Mouse (Mus musculus): ENCODE data around the gene Pih1d1. TPM values are rescaled to one million over a fixed set of nuclear protein-coding genes. Genes with fewer than 3 reads are reported as not detected.
"Not testable (repeated sequence)": the region's sequence is repeated elsewhere in the genome, so short reads cannot be mapped to it uniquely, and the experiment has no call there.

The Pih1d1 gene
- total and polyA plus RNA-seq, 2 experiments from 2014 or later: 77.1 to 104 TPM

DNA sequence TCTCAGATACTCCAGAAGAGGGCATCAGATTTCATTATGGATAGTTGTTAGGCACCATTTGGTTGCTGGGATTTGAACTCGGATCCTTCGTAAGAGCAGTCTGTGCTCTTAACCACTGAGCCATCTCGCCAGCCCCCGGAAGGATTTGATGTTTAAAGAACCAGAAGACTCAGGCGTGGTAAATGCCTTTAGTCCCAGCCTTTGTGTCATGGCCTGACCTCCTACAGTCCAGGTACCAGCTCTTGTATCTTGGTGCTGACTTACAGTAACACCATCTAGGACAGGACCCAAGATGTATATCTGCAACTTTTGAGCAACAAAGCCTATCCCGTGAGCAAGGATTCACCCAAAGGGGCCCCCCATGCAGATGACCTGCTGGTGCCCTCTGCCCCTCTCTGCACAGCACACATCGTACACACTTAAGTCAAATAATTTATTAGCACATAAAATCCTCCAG, 28.9 kb upstream of the Pih1d1 start:
- H3K4me3 ChIP-seq (ENCODE audit: low read depth, low read length): no peak overlapping the region
- WGBS: 24% methylated on average over 7 of the region's 7 CpGs
- H3K9ac ChIP-seq (replicated peaks; ENCODE audit: low read length, poor library complexity, severe bottlenecking): no peak overlapping the region
- H3K27ac ChIP-seq (ENCODE audit: low read depth, low read length): peak overlapping the region; percentile 73; the same call in 1 of the 2 replicates
- peak; percentile 60; the same call in 1 of the 2 replicates for TF ChIP-seq CTCF (IDR thresholded peaks at IDR 0.05)
- H3K36me3 ChIP-seq (ENCODE audit: insufficient read depth, low read length): peaks cover 41% of the 10 kb centered on the region
- H3K4me1 ChIP-seq (ENCODE audit: insufficient read depth, low read length): peaks cover 9% of the 10 kb centered on the region
- no peak for ATAC-seq (ENCODE audit: low FRiP score)
- no peaks in the 10 kb centered on the region for H3K9me3 ChIP-seq (ENCODE audit: low read length)
- no peak overlapping the region for H3K4me2 ChIP-seq (ENCODE audit: low read depth, low read length, poor library complexity, severe bottlenecking)
- H3K27me3 ChIP-seq (ENCODE audit: insufficient read depth, low read length): no peaks in the 10 kb centered on the region
- DNase-seq (ENCODE audit: low spot score): peak; percentile 53

DNA sequence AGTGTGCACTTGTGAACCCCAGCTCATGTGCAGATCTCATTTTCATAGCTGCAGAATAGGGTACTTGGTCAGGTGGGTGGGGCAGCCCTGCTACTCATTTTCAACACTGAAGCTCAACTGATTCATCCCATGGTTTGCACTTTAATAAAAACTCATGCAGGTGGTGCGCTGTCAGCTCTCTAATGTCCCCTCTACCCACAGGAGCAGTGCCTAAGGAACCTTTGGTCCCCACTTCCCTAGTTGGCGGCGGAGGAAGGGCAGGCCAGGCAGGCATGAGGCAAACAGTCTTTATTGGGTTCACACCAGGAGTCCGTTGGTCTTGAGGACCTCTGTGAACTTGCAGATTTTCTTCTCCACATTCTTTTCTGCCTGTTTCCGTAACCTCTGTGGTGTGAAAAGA, 28.5 kb upstream of the Pih1d1 start:
- H3K4me1 ChIP-seq (ENCODE audit: insufficient read depth, low read length); H3K4me2 ChIP-seq (ENCODE audit: low read depth, low read length, poor library complexity, severe bottlenecking); H3K9me3 ChIP-seq (ENCODE audit: low read length); H3K9ac ChIP-seq (replicated peaks; ENCODE audit: low read length, poor library complexity, severe bottlenecking); DNase-seq (ENCODE audit: low spot score); ATAC-seq (ENCODE audit: low FRiP score); H3K27me3 ChIP-seq (ENCODE audit: insufficient read depth, low read length); H3K4me3 ChIP-seq (ENCODE audit: low read depth, low read length): not testable (repeated sequence)
- peak overlapping the region; percentile 73; the same call in 1 of the 2 replicates for H3K27ac ChIP-seq (ENCODE audit: low read depth, low read length)
- H3K36me3 ChIP-seq (ENCODE audit: insufficient read depth, low read length): peaks cover 36% of the 10 kb centered on the region
- 61% methylated on average over 5 of the region's 5 CpGs for WGBS

GRCm38 (mm10) chr7:45126147-45126843, 27.8 kb upstream of the Pih1d1 start:
- H3K4me3 ChIP-seq (ENCODE audit: low read depth, low read length): no peak overlapping the region

DNA sequence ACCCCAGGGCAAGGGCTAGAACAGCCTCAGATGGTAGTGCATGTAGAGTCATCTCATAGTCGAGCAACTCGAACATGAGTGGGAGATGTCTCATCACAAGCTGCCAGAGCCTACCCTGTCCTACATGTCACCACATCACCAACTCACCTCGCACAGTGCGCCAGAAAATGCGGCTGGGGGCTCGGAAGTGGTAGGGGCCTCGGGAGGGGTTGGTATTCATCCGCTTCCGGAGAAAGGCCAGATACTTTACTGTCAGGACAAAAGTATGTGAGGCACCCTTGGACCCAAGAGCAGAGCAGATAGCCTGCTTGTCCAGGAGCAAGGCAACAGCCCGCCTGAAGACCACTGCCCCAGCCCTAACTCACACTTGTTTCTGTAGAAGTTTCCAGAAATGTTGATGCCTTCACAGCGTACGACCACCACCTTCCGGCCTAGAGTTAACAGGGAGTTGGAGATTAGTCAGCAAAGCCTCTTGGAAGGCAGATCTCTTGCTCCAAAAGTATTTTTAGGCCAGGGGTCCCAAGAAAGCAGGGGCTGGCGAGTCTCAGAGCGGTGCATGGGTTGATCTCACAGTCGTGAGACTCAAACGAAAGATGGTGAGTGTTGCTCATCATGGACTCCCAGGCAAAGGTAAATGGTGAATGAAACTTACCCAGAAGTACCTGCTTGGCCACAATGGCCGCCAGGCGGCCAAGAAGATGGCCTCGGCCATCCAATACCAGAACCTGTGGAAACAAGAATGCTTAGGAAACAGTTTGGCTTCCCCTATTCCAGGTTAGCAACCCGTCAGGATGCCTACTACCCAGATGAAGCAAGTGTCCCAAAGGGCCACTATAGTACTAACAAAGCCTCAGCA, 27.0 kb upstream of the Pih1d1 start:
- peak overlapping the region; percentile 93 for H3K4me2 ChIP-seq (ENCODE audit: low read depth, low read length, poor library complexity, severe bottlenecking)
- no peak for ATAC-seq (ENCODE audit: low FRiP score)
- no peaks in the 10 kb centered on the region for H3K27me3 ChIP-seq (ENCODE audit: insufficient read depth, low read length)
- no peak for DNase-seq (ENCODE audit: low spot score)
- TF ChIP-seq CTCF (IDR thresholded peaks at IDR 0.05): peak; percentile 31; the same call in 1 of the 2 replicates
- H3K4me3 ChIP-seq (ENCODE audit: low read depth, low read length): peak overlapping the region; percentile 90
- H3K9me3 ChIP-seq (ENCODE audit: low read length): no peaks in the 10 kb centered on the region
- no peak overlapping the region for H3K27ac ChIP-seq (ENCODE audit: low read depth, low read length)
- WGBS: 49% methylated on average over 21 of the region's 21 CpGs
- H3K4me1 ChIP-seq (ENCODE audit: insufficient read depth, low read length): peaks cover 9% of the 10 kb centered on the region
- peaks cover 22% of the 10 kb centered on the region for H3K36me3 ChIP-seq (ENCODE audit: insufficient read depth, low read length)
- peak overlapping the region; percentile 97 for H3K9ac ChIP-seq (replicated peaks; ENCODE audit: low read length, poor library complexity, severe bottlenecking)

More at GRCm38 (mm10) chr7:45126147-45126843, 27.8 kb upstream of the Pih1d1 start:
- Histone ChIP-seq H3K9me3 (ENCODE audit: low read length) (no peaks in the 10 kb centered on the region), H3K27me3 (ENCODE audit: insufficient read depth, low read length) (no peaks in the 10 kb centered on the region), H3K36me3 (ENCODE audit: insufficient read depth, low read length) (peaks cover 29% of the 10 kb centered on the region), H3K4me2 (ENCODE audit: low read depth, low read length, poor library complexity, severe bottlenecking) (no peak overlapping the region), H3K9ac (replicated peaks; ENCODE audit: low read length, poor library complexity, severe bottlenecking) (peak overlapping the region; percentile 33; the same call in 1 of the 2 replicates), H3K27ac (ENCODE audit: low read depth, low read length) (no peak overlapping the region), H3K4me1 (ENCODE audit: insufficient read depth, low read length) (peaks cover 9% of the 10 kb centered on the region)
- no peak for TF ChIP-seq CTCF (IDR thresholded peaks at IDR 0.05)
- no peak for DNase-seq (ENCODE audit: low spot score)
- ATAC-seq (ENCODE audit: low FRiP score): no peak
- 78% methylated on average over 17 of the region's 17 CpGs for WGBS

DNA sequence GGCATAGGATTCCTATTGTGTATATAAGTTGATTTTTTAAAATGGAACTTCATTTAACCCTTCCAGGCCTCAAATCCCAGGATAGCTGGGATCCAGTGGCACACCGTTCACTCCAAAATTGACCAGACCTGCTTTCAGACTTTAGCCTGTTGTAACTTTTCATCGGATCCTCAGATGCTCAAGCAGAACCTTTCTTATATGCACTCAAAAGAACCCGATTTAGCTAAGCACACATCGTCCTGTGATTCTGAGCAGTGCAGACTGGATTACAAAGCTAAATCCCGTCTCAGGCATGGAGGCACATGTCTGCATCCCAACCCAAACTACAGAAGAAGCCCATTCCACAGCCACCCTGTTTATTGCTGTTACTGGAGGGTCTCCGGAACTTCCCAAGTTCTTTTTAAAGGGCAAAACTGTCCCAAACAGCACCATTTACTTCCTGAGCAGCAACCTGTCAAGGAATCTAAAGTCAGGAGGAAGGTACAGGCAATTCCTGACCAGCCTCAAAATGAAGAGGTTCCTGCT, 26.3 kb upstream of the Pih1d1 start:
- DNase-seq (ENCODE audit: low spot score) (no peak), ATAC-seq (ENCODE audit: low FRiP score) (no peak)
- H3K4me2 ChIP-seq (ENCODE audit: low read depth, low read length, poor library complexity, severe bottlenecking): peak overlapping the region; percentile 93
- peak overlapping the region; percentile 90 for H3K4me3 ChIP-seq (ENCODE audit: low read depth, low read length)
- no peaks in the 10 kb centered on the region for H3K27me3 ChIP-seq (ENCODE audit: insufficient read depth, low read length)
- WGBS: 1% methylated on average over 6 of the region's 6 CpGs
- H3K36me3 ChIP-seq (ENCODE audit: insufficient read depth, low read length): peaks cover 16% of the 10 kb centered on the region
- no peak for TF ChIP-seq CTCF (IDR thresholded peaks at IDR 0.05)
- peak overlapping the region; percentile 89 for H3K27ac ChIP-seq (ENCODE audit: low read depth, low read length)
- peaks cover 9% of the 10 kb centered on the region; the same call in 1 of the 2 replicates for H3K4me1 ChIP-seq (ENCODE audit: insufficient read depth, low read length)
- H3K9ac ChIP-seq (replicated peaks; ENCODE audit: low read length, poor library complexity, severe bottlenecking): peak overlapping the region; percentile 97
- no peaks in the 10 kb centered on the region for H3K9me3 ChIP-seq (ENCODE audit: low read length)
